Mouse (Mus musculus): ENCODE measurements around the gene Zfp292.

GRCm38 (mm10) chr4:34797294-34797983 is 85.3 kb downstream of the Zfp292 start:
- TF ChIP-seq POLR2A (IDR thresholded peaks at IDR 0.05; ENCODE audit: borderline replicate concordance, extremely low read depth, low read depth, low read length) (no peak), CTCF (IDR thresholded peaks at IDR 0.05; ENCODE audit: insufficient read depth, low read length) (no peak)

Measured in lung, adult 2 months (tissue).